Mouse (Mus musculus) small intestine, adult 2 months (tissue): ENCODE measurements at regions not wholly inside any gene's neighbourhood (a gene's known extent, or its start where the extent isn't known, plus 50 kb on each side); places are given as distances from the start of the nearest gene placed in this dataset.

Source experiments
- CTCF ChIP-seq: fragments of 200-500 bp; IDR thresholded peaks from 2 replicates; pipeline ENCODE4 v1.5.1; 2012; ENCODE audit warnings: low read depth, mild to moderate bottlenecking, control low read depth, inconsistent platforms, low read length, moderate library complexity, mixed read lengths; ENCODE audit not compliant: insufficient replicate concordance, insufficient read length; ENCODE audit errors: extremely low read depth
- POLR2A ChIP-seq: fragments of 200-500 bp; IDR thresholded peaks from 2 replicates; pipeline ENCODE4 v1.6.1; 2012; ENCODE audit warnings: low read depth, mild to moderate bottlenecking, control low read depth, inconsistent platforms, low read length, moderate library complexity

DNA sequence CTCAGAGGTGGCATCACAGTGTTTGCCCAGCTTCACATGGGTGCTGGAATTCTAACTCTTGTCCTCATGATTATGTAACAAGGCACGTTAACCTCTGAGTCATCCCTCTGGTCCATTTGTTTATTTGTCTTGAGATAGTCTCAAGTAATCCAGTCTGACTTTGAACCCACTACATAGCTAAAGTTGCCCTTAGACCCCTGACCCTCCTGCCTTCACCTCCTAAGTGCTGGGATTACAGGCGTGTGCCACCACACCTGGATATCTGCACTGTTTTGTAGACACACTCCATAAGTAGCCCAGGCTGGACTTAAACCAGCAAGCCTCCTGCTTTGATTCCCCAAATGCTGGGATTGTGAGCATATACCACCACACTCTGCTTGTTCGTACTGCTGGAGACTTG, 96.0 kb upstream of the Lmo4 start:
- TF ChIP-seq POLR2A (no peak), CTCF (no peak)
